Mouse (Mus musculus): ENCODE data around the gene Abhd14a. TPM values are rescaled to one million over a fixed set of nuclear protein-coding genes. Genes with fewer than 3 reads are reported as not detected.

Gene Abhd14a
- total RNA-seq, 4 experiments from 2014 or later, result 15.2 to 17.8 (median 16.7) TPM

DNA sequence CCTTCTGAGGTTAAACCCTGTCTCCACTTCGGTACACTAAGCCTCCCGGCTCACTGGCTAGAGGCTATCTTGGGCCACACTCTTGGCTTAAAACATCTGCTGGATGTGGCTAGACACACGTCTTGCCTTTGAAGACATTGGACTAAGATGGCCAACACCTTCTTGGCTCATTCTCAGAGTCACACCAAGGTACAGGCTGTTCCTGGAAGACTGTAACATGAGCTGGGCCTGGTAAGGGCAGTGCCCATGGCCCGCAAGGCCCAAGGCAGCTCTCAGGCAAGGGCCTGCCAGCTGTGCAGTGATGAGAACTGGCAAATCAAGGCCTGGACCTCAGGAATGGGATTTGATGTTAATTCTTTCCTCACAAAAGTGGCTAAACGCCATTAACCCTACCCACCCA is 33.9 kb downstream of the Abhd14a start:
- peak; percentile 60 to 76 for DNase-seq (ENCODE audit: low spot score in 2 of 2)

DNA sequence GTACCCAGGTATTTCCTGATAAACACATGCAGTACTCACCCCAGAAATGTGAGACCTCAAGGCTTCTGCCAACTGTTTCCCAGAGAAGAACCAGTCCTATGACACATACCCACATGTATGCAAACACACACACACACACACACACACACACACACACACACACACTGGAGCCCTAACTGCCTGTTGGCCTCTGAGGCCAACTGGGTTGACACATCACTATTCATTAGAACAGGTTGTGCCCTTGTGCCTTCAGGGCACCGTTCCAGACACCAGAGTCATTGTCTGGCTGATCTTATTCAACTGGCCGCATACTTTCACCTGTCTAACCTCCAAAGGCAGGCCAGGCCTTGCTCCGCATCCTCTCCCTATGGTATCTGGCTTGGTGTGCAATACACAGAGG is 35.3 kb downstream of the Abhd14a start:
- DNase-seq (ENCODE audit: low spot score in 2 of 2), result no peak

DNA sequence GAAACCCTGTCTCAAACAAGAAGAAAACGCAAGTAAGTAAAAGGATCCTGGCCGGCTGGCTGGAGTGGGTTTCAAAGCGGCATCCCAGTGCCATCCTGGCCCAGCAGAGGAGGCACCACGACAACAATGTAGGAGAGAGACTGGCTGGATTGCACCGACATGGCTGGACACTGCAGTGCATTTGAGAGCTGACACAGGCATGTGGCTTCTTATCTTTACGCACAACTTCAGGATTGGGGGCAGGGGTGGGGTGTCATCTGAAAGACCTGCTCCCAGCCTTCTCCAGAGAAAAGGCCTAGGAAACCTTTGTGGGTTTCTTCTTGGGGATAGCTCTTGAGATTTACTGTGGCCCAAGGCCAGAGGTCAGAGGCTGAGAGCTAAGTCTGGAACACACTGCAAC is 35.7 kb downstream of the Abhd14a start:
- DNase-seq (ENCODE audit: low spot score in 2 of 2), result no peak

DNA sequence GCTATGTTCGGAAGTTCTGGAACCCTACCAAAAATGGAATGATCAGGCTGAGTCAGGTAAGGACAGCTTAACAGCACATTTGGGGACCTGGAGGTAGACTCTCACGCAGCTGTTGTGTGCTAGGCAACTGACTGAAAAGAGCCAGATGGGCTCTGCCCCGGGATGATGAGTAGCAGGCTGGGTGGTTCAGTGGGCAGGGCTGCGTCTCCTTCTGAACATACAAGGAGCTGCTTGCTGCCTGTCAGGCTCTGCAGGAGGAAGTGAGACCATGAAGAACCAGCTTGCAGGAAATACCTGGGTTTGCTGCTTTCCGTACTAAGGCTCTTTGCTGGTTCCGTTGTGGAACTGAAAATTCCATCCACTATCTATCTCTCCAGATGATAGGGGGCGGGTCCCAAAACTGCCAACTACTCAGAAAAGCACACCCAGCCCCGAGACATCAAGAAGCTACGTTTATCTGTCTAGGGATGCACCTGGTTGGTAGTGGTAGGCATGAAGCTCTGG is 36.3 kb downstream of the Abhd14a start:
- peak in 1 of 2 experiments; percentile 49 for DNase-seq (ENCODE audit: low spot score in 2 of 2)

DNA sequence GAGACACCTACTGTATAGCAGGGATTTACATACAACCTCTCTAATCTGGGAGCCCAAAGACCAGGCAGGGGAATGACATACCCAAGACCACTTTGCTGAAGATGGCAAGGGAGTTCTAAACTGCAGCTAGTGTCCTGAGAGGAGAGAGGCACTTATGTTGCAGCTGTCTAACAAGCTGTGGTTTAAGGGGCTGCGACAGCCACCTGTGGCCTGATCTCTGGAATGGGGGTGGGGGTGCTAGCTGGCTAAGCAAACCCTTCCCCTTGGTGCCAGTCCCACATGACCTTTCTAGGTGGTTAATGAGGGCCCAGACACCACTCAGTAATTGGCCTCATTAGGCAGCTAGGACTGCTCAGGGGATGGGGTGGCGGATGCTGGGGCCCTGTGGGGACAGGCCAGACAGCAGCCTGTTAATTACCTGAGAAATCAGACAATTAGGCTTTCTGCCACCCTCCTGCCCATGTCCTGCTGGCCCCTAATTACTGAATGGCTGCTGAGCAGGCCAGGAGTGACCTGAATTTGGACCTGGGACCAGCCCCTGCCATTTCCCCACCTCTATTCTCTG is 37.3 kb downstream of the Abhd14a start:
- no peak for DNase-seq (ENCODE audit: low spot score in 2 of 2)

DNA sequence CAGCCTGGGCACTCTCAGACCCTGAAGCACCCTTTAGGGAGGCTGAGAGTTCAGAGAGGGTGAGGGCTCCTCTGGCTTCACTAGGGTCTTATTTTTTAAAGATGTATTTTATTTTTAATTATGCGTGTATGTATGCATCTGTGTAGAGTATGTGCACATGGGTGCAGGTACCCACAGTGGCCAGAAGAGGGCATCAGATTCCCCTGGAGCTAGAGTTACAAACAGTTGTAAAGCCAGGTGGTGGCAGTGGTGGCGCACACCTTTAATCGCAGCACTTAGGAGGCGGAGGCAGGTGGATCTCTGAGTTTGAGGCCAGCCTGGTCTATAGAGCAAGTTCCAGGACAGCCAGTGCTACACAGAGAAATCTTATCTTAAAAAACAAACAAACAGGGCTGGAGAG is 38.4 kb downstream of the Abhd14a start:
- DNase-seq (ENCODE audit: low spot score in 2 of 2), result no peak

DNA sequence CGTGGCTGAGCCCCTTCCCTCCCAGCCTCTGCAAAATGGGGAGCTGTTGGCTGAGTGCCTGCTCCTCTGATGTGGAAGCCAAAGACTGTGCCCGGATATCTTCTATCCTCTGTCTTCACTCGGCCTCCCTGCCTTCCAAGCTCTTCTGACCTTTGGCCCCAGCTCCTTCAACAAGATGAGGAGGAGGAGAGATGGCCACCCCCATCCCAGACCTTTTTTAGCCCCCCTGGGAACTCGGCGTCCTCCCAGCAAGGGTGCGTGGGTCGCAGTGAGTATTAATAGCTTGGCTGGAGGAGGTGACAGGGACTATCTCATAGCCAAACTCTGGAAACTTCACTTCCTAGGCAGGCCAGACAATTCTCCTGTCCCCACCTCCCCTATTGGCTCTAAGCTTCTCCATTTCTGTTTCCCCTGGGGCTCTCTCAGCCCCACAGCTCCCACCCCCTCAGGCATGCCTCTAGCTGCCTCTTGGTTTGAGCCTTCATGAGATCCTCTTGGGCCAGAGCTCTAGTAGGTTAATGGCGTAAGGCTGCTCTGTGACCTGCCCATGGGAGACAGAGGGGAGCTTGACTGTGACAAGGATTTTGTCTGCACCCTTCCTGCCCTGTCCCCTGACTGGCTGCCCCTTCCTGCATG is 40.9 kb downstream of the Abhd14a start:
- peak; percentile 71 to 72 for DNase-seq (ENCODE audit: low spot score in 2 of 2)

DNA sequence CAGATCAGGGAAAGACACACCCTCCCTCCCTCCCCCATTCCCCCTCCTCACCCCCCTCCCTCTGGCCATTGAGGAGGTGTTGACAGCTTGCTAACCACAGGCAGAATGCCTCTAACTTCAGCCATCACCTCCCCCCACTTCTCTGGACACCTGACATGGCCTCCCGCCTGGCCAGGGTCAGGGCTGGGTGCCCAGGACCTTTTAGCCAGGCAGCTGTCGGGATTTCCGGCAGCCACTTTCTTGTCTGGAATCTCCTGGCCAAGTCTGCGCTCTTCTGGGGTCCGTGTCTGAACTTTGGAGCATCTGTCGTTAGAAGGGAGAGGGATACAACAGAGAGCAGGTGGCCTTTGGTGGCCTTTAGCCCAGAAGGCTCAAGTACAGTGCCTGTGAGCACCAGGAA is 42.2 kb downstream of the Abhd14a start:
- peak; percentile 74 to 87 for DNase-seq (ENCODE audit: low spot score in 2 of 2)

DNA sequence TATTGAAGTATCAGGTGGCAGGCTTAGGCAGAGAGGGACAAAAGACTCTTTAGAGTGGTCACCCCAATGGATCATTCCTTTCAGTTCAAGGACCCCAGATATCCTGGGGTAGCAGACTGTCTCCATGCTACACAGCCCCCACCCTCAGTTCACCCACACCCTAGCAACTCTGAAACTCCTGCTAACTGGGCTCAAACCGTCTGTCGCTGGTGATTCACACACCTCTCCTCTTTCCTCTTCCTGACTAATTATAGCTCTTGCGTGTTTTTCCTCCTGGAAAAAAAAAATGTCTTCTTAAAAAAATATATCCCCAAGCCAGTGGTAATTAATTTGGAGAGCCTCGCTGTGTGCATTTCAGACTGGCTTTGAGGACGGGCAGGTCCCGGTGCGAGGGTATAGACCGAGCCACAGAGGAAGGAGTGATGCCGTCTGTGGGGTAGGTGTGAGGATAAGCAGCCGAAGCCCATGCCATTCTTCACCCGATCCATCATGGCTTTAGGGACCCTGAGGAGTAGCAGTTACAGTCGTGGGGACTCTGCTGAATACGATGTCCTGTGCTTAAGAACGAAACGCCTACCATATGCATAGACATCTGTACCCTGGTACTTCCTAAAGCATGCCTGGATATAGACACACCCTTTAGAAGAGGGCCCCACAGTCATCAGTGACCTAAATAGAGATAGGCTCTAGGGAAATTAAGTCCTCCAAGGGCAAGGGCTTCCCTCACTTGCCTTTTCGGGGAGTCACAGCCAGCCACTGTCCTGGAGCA is 44.7 kb downstream of the Abhd14a start:
- no peak for DNase-seq (ENCODE audit: low spot score in 2 of 2)

DNA sequence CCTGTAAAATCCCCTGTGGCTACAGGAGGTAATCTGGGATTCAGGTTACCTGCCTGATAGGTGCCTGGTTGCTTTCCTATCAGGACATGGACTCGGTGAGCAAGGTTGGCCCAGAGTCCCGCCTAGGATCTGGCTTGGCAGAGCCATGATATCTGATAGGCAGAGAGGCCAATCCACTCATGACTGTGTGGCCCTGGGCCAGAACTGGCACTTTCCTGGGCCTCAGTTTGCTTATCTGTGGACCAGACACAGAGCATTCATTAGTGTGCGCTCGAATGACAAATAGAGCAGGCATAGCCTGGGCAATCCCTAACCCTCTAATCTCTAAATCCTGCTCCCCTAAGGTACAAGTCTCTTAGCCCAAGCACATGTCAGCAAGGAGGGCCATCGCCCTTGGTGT is 45.3 kb downstream of the Abhd14a start:
- no peak for DNase-seq (ENCODE audit: low spot score in 2 of 2)

DNA sequence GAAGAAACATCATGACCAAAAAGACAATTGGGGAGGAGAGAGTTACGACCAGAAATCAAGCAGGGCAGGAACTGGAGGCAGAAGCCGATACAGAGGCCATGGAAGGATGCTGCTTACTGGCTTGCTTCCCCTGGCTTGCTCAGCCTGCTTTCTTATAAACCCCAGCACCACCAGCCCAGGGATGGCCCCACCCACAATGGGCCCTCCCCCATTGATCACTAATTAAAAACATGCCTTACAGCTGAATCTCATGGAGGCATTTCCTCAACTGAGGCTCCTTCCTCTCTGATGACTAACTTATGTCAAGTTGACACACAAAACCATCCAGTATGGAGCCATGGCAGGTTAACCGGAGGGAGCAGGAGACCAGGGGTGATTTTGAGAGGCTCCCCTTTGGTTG is 47.7 kb downstream of the Abhd14a start:
- DNase-seq (ENCODE audit: low spot score in 2 of 2), result no peak

DNA sequence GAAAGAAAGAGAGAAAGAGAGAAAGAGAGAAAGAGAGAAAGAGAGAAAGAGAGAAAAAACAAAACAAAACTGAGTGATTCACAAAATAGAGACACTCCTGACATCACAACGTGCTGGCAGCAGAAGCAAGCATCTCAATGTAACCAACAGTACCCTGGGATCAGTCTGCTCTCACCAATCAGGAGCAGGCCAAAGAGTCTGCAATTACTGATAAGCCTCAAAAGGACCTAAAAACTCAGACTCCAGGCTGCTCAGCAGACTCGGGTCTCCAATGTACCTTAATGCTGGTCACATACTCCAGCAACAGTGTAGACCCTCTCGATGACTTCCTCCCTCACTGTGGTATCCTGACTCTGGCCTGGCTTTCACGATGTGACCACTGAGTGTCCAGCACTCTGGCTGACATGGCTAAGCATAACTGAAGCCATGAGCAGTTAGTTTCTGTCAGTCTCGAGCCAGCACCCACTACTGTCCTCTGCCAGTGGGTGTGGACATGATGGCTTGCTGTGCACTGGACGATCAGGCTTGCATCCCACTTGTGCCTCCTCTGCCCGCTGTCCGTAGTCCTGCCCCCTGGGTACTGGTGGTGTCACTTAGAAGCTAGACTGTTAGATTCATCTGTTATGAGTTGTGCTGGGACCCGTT is 48.7 kb downstream of the Abhd14a start:
- no peak for DNase-seq (ENCODE audit: low spot score in 2 of 2)

DNA sequence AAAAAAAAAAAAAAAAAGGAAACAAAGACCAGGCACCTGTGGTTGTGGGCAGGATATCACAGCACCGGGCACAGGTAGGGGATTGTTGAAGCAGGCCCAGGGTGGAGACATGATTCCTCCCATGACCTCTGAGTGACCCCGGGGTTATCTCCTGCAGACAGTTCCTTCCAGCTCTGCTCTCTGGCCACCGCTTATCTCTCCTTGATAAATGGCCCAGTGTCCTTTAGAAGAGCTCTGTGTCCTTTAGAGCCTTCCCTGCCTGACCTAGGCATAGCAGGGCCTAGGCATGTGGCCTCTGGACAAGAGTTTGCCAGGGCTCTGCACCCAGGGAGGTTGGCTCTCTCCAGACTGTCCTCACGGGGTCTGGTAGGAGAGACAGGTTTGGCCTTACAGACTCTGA is 49.7 kb downstream of the Abhd14a start:
- no peak for DNase-seq (ENCODE audit: low spot score in 2 of 2)

DNA sequence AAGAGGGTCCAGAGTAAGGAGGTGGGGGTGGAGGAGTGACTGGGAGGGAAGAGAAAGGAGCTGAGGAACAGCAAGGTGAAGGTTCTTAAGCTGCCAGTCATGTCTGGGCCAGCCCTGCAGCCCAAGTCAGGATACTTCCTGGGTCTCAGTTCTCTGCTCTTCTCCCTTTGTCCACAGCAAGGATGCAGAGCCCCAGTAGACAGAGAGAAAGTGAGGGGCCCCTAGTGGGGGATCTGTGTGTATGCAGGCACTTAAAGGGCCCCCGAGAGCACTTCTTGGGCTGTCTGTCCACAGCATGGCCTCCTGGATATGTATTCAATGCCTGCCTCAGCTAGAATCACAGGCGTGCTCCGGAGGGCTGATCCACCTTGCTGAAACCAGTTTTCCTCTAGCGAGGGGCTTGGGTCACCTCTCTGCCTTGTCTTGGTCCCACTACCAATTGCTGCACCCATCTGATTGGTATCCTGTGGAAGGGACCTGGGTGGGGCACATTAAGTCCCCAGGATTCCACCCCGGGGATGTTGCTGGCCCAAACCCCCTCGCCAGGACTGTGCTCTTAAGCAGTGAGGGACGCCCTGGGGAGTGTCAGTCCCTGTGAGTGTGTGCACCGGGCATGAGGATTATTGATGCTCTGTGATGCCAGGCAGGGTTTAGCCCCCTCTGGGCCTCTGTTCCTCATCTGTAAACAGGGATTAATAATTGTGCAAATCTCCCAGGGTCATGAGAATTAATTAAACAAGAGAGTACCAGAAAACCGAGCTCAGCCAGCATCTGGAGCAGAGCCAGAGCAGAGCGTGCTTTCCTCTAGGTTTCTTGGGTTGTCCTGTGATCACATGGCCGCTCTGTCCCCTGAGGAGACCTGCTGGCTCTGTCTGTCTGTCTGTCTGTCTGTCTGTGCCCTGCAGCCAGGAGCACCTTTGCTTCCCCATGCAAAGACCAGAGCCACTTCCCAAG is 52.6 kb downstream of the Abhd14a start:
- no peak for DNase-seq (ENCODE audit: low spot score in 2 of 2)

DNA sequence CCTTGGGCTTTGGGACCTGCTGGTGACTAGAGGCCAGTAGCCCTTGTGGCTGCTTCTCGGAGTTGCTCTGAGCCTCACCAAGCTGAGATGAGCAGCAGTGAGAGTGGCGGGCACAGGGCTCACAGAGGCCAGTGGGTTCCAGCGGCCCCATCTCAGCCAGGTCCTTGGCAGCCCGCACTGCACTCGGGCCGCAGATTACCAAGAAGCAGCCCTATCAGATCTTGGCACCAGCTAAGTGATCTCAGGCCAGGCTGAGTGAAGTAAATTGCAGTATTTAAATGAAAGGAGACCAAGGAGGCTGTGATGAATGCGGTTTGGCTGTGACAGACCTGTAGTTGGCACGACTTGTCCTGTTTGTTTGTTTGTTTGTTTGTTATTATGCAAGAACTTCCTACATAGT is 53.9 kb downstream of the Abhd14a start:
- DNase-seq (ENCODE audit: low spot score in 2 of 2), result no peak

DNA sequence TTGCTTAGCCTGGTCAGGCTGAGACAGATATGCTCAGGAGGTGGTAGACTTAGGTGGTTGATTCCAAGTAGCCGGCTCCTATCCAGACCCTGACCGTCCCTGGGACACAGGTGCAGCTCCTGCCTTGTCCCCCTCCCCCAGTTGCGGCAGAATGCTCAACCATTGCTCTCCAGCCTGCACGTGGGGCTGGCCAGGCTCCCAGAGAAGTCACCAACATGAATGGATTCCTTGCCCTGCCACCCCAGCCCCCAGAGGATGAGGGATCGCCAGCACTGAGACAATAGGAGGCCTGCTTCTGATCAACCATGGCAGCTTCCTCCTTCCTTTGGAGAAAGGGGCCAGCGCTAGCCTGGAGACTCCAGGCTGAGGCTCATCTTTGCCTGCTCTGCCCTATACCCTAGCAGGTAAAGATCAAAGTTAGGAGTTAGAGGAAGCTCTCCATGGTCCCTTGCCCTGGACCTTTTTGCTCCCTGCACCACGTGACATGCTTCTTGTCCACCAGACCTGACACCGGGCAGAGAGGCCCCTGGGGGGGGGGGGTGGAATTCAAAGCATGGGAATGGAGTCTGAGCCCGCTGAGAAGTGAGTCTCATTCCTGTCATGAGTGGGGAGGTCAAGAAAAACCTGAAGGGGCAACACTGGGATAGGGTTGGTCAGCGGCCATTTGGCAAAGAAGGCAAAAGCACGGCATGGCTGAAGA is 54.5 kb downstream of the Abhd14a start:
- DNase-seq (ENCODE audit: low spot score in 2 of 2), result no peak
